Mouse (Mus musculus): ENCODE measurements at regions not wholly inside any gene's neighbourhood (a gene's known extent, or its start where the extent isn't known, plus 50 kb on each side); places are given as distances from the start of the nearest gene placed in this dataset.

DNA sequence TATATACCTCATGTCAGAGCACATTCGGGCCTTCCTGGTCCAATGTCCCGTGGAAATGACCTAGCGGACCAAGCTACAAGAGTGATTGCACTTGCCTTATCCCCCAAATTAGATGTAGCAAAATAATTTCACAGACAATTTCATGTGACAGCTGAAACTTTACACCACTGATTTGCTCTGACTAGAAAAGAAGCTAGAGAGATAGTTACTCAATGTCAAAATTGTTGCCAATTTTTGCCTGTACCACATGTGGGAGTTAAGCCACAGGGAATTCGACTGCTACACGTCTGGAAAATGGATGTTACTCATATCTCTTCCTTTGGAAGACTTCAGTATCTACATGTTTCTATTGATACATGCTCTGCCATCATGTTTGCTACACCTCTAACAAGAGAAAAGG, 74.6 kb downstream of the Prl2c2 start:
- TF ChIP-seq RAD21 (IDR thresholded peaks at IDR 0.05; ENCODE audit: low read depth, low read length) (no peak), JUND (IDR thresholded peaks at IDR 0.05; ENCODE audit: low read depth, low read length) (no peak), GATA1 (IDR thresholded peaks at IDR 0.05; ENCODE audit: low read depth, low read length) (no peak), CTCF (IDR thresholded peaks at IDR 0.05 in 2 of 3, conservative IDR thresholded peaks at IDR 0.05 in 1 of 3; ENCODE audit: control insufficient read depth in 1 of 3, insufficient read depth in 1 of 3, low read depth in 2 of 3, low read length in 3 of 3, poor library complexity in 1 of 3, severe bottlenecking in 1 of 3) (no peak)

Data from MEL (cell line).